Mouse (Mus musculus) liver, postnatal 0 days (tissue): ENCODE measurements around the gene Alg9. TPM values are rescaled to one million over a fixed set of nuclear protein-coding genes. Genes with fewer than 3 reads are reported as not detected.

Experiments
- ATAC-seq: fragments of 200-750 bp; cut with Nextera tagmentation; 2 replicates; pipeline ENCODE4 v1.8.0; 2017; ENCODE audit warnings: mild to moderate bottlenecking, moderate library complexity
- DNase-seq: peaks from one replicate; pipeline ENCODE4 v3.0.0-alpha.2; 2016
- H3K27ac ChIP-seq: fragments of 300-500 bp; sonication (generic); 2 replicates; pipeline ENCODE4 v1.5.1; 2014; ENCODE audit warnings: antibody characterized with exemption, moderate library complexity, mild to moderate bottlenecking, low read depth
- H3K27me3 ChIP-seq: fragments of 300-500 bp; sonication (generic); 2 replicates; pipeline ENCODE4 v1.6.1; 2014; ENCODE audit warnings: low read length, control low read depth, mixed read lengths; ENCODE audit not compliant: insufficient read depth
- H3K36me3 ChIP-seq: fragments of 300-500 bp; sonication (generic); replicated peaks from 2 replicates; pipeline ENCODE4 v1.6.1; 2014; ENCODE audit warnings: mild to moderate bottlenecking, control low read depth, low read length, moderate library complexity, mixed read lengths; ENCODE audit not compliant: insufficient read depth
- H3K4me1 ChIP-seq: fragments of 300-500 bp; sonication (generic); 2 replicates; pipeline ENCODE4 v1.6.1; 2014; ENCODE audit warnings: antibody characterized with exemption, mild to moderate bottlenecking, control low read depth; ENCODE audit not compliant: insufficient read depth
- H3K4me2 ChIP-seq: fragments of 300-500 bp; sonication (generic); 2 replicates; pipeline ENCODE4 v1.6.1; 2014; ENCODE audit warnings: low read depth, mild to moderate bottlenecking, low read length, moderate library complexity, mixed read lengths
- H3K4me3 ChIP-seq: fragments of 300-500 bp; sonication (generic); 2 replicates; pipeline ENCODE4 v1.5.1; 2014; ENCODE audit warnings: low read depth, low read length
- H3K9ac ChIP-seq: fragments of 300-500 bp; sonication (generic); replicated peaks from 2 replicates; pipeline ENCODE4 v1.6.1; 2014; ENCODE audit warnings: mild to moderate bottlenecking, moderate library complexity
- H3K9me3 ChIP-seq: fragments of 300-500 bp; sonication (generic); 2 replicates; pipeline ENCODE4 v1.6.1; 2016; ENCODE audit warnings: mild to moderate bottlenecking, control low read depth, low read length, mixed read lengths
- CTCF ChIP-seq: sonication (generic); IDR thresholded peaks from 2 replicates; pipeline ENCODE4 v1.5.1; 2016; ENCODE audit warnings: antibody characterized with exemption, low read depth
- EP300 ChIP-seq: IDR thresholded peaks from 2 replicates; pipeline ENCODE4 v1.6.1; 2016; ENCODE audit warnings: antibody characterized with exemption, low read depth, mild to moderate bottlenecking
- WGBS: fragments of 180-500 bp; shearing (Covaris S2); extraction: QIAGEN DNeasy Blood & Tissue Kit; methylation state at CpG from one replicate; pipeline ENCODE4 v1.1.7; 2014; ENCODE audit not compliant: insufficient replicate concordance; 5-methylcytosine and 5-hydroxymethylcytosine counted together
- polyA plus RNA-seq: library from polyadenylated mRNA; unstranded; fragments of >200 nt; fragmentation: Nextera tagmentation; extraction: Ambion mirVana; gene quantifications from 2 replicates; pipeline ENCODE4 v1.2.1, GENCODE M21; 2015

The Alg9 gene
- polyA plus RNA-seq, 1 experiment from 2014 or later = 8.6 TPM

GRCm38 (mm10) chr9:50882183-50882582 lies 107.4 kb downstream of the Alg9 start:
- no peaks in the 10 kb centered on the region for H3K4me1 ChIP-seq
- no peaks in the 10 kb centered on the region for H3K9me3 ChIP-seq
- DNase-seq (no peak), ATAC-seq (no peak)
- H3K9ac ChIP-seq = no peak overlapping the region
- H3K27ac ChIP-seq = no peak overlapping the region
- TF ChIP-seq CTCF = no peak
- TF ChIP-seq EP300 = no peak
- peaks cover 63% of the 10 kb centered on the region for H3K36me3 ChIP-seq
- WGBS = 94% methylated on average over 2 of the region's 2 CpGs
- no peak overlapping the region for H3K4me2 ChIP-seq
- H3K4me3 ChIP-seq = no peak overlapping the region
- no peaks in the 10 kb centered on the region for H3K27me3 ChIP-seq

GRCm38 (mm10) chr9:50884093-50884492 lies 109.3 kb downstream of the Alg9 start:
- no peaks in the 10 kb centered on the region for H3K4me1 ChIP-seq
- no peak for DNase-seq
- H3K9me3 ChIP-seq = no peaks in the 10 kb centered on the region
- H3K27ac ChIP-seq = no peak overlapping the region
- no peak for ATAC-seq
- TF ChIP-seq CTCF (no peak), EP300 (no peak)
- H3K9ac ChIP-seq = no peak overlapping the region
- H3K36me3 ChIP-seq = peaks cover 49% of the 10 kb centered on the region
- no peaks in the 10 kb centered on the region for H3K27me3 ChIP-seq
- H3K4me3 ChIP-seq = no peak overlapping the region
- WGBS = 85% methylated on average over 8 of the region's 8 CpGs
- no peak overlapping the region for H3K4me2 ChIP-seq

GRCm38 (mm10) chr9:50884741-50885599 lies 110.2 kb downstream of the Alg9 start:
- no peak overlapping the region for H3K9ac ChIP-seq
- H3K27ac ChIP-seq = no peak overlapping the region
- H3K4me1 ChIP-seq = no peaks in the 10 kb centered on the region
- H3K4me3 ChIP-seq = no peak overlapping the region
- H3K4me2 ChIP-seq = no peak overlapping the region
- DNase-seq (no peak), ATAC-seq (no peak)
- H3K36me3 ChIP-seq = peaks cover 41% of the 10 kb centered on the region
- WGBS = 78% methylated on average over 10 of the region's 10 CpGs
- TF ChIP-seq EP300 (no peak), CTCF (no peak)
- no peaks in the 10 kb centered on the region for H3K9me3 ChIP-seq
- H3K27me3 ChIP-seq = no peaks in the 10 kb centered on the region

GRCm38 (mm10) chr9:50885600-50885987 lies 110.8 kb downstream of the Alg9 start:
- TF ChIP-seq CTCF (no peak), EP300 (no peak)
- no peak for ATAC-seq
- Histone ChIP-seq H3K4me1 (peaks cover under 1% of the 10 kb centered on the region; the same call in 1 of the 2 replicates), H3K36me3 (peaks cover 36% of the 10 kb centered on the region), H3K4me2 (no peak overlapping the region), H3K4me3 (no peak overlapping the region), H3K27me3 (no peaks in the 10 kb centered on the region), H3K27ac (no peak overlapping the region), H3K9me3 (no peaks in the 10 kb centered on the region), H3K9ac (no peak overlapping the region)
- 62% methylated on average over 1 of the region's 1 CpGs for WGBS
- DNase-seq = no peak

- Histone ChIP-seq H3K4me3 (no peak overlapping the region), H3K27ac (no peak overlapping the region), H3K4me1 (peaks cover 4% of the 10 kb centered on the region; the same call in 1 of the 2 replicates), H3K4me2 (no peak overlapping the region), H3K9me3 (no peaks in the 10 kb centered on the region), H3K27me3 (no peaks in the 10 kb centered on the region), H3K36me3 (peaks cover 32% of the 10 kb centered on the region), H3K9ac (no peak overlapping the region; the same call in 1 of the 2 replicates)
- DNase-seq (no peak), ATAC-seq (no peak)
- WGBS = 100% methylated on average over 1 of the region's 1 CpGs
- no peak for TF ChIP-seq CTCF
- TF ChIP-seq EP300 = no peak
Measured at GRCm38 (mm10) chr9:50886870-50887269, 112.1 kb downstream of the Alg9 start.

- TF ChIP-seq EP300 (no peak), CTCF (no peak)
- H3K4me2 ChIP-seq = no peak overlapping the region
- 77% methylated on average over 4 of the region's 4 CpGs for WGBS
- no peak overlapping the region for H3K27ac ChIP-seq
- H3K9me3 ChIP-seq = no peaks in the 10 kb centered on the region
- H3K36me3 ChIP-seq = peaks cover 29% of the 10 kb centered on the region
- ATAC-seq (no peak), DNase-seq (no peak)
- H3K27me3 ChIP-seq = no peaks in the 10 kb centered on the region
- H3K9ac ChIP-seq = no peak overlapping the region
- H3K4me1 ChIP-seq = peaks cover 4% of the 10 kb centered on the region; the same call in 1 of the 2 replicates
- no peak overlapping the region for H3K4me3 ChIP-seq
Measured at GRCm38 (mm10) chr9:50887351-50887750, 112.5 kb downstream of the Alg9 start.
